Mouse (Mus musculus): Measurements from ENCODE around the gene Nek8. TPM values are rescaled to one million over a fixed set of nuclear protein-coding genes. Genes with fewer than 3 reads are reported as not detected.
A peak's percentile ranks its signal among the peaks of the same experiment; 100 is the strongest.
"Not testable (repeated sequence)": the region's sequence is repeated elsewhere in the genome, so short reads cannot be mapped to it uniquely, and the experiment has no call there.

Nek8 gene
- total RNA-seq, 2 experiments from 2014 or later = 3.0 to 3.1 TPM

DNA sequence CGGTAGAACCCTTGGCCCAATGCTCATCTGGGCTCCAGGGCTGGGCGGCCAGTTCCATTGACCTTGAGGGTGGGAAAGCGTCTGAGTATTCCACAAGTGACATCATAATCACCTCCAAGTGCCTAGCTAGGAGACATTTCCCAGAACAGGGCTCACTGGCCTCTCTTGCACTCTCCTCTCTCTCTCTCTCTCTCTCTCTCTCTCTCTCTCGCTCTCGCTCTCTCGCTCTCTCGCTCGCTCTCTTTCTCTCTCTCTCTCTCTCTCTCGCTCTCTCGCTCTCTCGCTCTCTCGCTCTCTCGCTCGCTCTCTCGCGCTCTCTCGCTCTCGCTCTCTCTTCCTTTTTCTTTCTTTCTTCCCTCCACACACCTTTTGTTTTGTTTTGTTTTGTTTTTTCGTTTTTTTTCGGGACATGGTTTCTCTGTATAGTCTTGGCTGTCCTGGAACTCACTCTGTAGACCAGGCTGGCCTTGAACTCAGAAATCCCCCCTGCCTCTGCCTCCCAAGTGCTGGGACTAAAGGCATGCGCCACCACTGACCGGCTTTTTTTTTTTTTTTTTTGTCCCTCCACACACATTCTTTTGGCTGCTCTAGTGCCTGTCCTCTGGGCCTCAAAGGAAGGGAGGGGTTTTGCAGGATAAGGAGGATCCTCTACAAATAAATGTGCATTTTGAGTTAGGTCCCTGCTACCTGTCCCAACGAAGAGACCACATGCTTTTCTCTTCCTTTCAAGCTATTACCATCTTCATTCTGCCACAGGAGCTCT, 18.8 kb upstream of the Nek8 start:
- TF ChIP-seq CTCF (IDR thresholded peaks at IDR 0.05) = no peak
- Histone ChIP-seq H3K4me3 (peak overlapping the region; percentile 41), H3K27ac (no peak overlapping the region)
- no peak for DNase-seq (ENCODE audit: extremely low spot score in 1 of 2, low spot score in 2 of 2)
- intact Hi-C loops (cut with DNase I) = no loop called here

GRCm38 (mm10) chr11:78194411-78195100, 18.1 kb upstream of the Nek8 start:
- H3K27ac ChIP-seq = no peak overlapping the region
- TF ChIP-seq CTCF (IDR thresholded peaks at IDR 0.05) = no peak
- no peak for DNase-seq (ENCODE audit: extremely low spot score in 1 of 2, low spot score in 2 of 2)
- intact Hi-C loops (cut with DNase I) = no loop called here
- peak overlapping the region; percentile 41 for H3K4me3 ChIP-seq

DNA sequence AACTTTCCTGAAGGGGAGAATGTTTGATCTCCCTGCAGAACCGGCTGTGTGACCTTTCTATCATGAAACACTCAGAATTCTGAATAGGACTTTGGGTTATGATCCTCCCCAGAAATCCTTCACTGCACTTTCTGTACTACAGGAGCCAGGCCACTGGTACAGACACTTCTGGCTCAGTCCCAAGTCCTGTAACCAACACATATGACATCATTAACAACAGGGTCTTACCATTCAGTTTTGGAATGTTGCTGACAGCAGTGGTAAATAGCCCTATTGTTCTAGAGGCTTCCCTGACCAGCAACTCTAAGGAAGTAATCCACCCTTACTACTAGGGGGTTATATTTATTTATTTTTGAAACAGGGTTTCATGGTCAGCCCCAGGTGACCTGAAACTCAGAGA, 16.6 kb upstream of the Nek8 start, which contains the start of gene Proca1:
Gene Proca1 (plus strand): TSS at position 280 of the 400 bp plus-strand sequence.
- no peak for DNase-seq (ENCODE audit: extremely low spot score in 1 of 2, low spot score in 2 of 2)
- no peak within 1 kb of the TSS for H3K4me3 ChIP-seq
- no peak for TF ChIP-seq CTCF (IDR thresholded peaks at IDR 0.05)
- H3K27ac ChIP-seq = no peak within 1 kb of the TSS
- intact Hi-C loops (cut with DNase I) = no loop called here

GRCm38 (mm10) chr11:78190041-78190440, 13.6 kb upstream of the Nek8 start:
- peak overlapping the region; percentile 94; the same call in 1 of the 2 replicates for H3K27ac ChIP-seq
- no peak for TF ChIP-seq CTCF (IDR thresholded peaks at IDR 0.05)
- peak overlapping the region; percentile 76; the same call in 1 of the 2 replicates for H3K4me3 ChIP-seq
- DNase-seq (ENCODE audit: extremely low spot score in 1 of 2, low spot score in 2 of 2) = no peak
- intact Hi-C loops (cut with DNase I) = no loop called here

DNA sequence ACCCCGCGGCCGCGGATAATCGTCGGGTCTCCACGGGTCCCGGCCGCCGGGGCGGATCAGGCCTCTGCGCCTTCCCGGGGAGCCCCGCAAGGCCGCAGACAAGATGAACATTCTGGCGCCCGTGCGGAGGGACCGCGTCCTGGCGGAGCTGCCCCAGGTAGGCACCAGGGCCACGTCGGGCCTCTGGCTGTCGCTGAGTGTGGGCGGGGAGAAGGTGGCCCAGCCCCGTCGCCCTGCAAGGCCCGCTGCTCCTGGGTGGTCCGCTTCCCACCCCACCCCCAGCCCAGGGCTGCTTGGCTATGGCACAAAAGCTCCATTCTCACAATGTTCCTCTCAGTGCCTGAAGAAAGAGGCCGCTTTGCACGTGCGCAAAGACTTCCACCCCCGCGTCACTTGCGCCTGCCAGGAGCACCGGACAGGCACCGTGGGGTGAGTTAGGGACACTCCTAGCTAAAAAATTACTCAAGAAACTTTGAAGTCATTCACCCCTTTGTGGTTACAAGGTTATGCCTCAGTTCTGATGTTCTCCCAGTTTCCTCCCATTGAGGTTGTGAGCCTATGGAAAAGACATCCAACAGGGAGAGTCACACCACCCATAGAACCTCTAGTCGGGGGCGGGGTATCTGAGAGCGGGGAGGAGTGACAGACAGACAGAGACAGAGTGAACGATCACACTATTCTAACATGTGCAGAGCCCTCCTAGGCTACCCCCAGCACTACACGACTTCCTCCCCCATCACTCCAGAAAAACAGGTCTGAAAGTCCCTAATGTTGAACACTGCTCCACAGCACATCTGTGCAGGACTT, 13.0 kb upstream of the Nek8 start:
- TF ChIP-seq CTCF (IDR thresholded peaks at IDR 0.05) = no peak
- H3K27ac ChIP-seq = peak overlapping the region; percentile 94
- DNase-seq (ENCODE audit: extremely low spot score in 1 of 2, low spot score in 2 of 2) = peak; percentile 62 to 74
- intact Hi-C loops (cut with DNase I) = no loop called here
- H3K4me3 ChIP-seq = peak overlapping the region; percentile 76

- Histone ChIP-seq H3K27ac (peak within 1 kb of the TSS; percentile 94), H3K4me3 (peak within 1 kb of the TSS; percentile 76)
- peak; percentile 59 to 76 for DNase-seq (ENCODE audit: extremely low spot score in 1 of 2, low spot score in 2 of 2)
- intact Hi-C loops (cut with DNase I) = no loop called here
- no peak for TF ChIP-seq CTCF (IDR thresholded peaks at IDR 0.05)
Observed at GRCm38 (mm10) chr11:78188331-78189233, 12.1 kb upstream of the Nek8 start, which contains the start of gene Rab34. Gene Rab34 (plus strand): TSS chr11:78188430.

DNA sequence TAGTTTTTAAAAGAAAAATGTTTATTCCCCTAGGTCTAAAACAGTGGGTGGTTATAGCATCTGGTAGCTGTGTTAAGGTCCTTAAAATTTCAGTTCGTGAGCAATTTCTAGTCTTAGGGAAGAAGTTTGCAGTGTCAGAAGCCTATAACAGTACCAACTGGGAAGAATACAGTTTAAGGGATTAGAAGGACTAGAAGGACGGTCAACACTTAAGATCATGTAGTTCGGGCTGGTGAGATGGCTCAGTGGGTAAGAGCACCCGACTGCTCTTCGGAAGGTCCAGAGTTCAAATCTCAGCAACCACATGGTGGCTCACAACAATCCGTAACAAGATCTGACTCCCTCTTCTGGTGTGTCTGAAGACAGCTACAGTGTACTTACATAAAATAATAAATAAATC, 8.2 kb upstream of the Nek8 start:
- intact Hi-C loops (cut with DNase I); H3K4me3 ChIP-seq; H3K27ac ChIP-seq; DNase-seq (ENCODE audit: extremely low spot score in 1 of 2, low spot score in 2 of 2): not testable (repeated sequence)

- no peak for DNase-seq (ENCODE audit: extremely low spot score in 1 of 2, low spot score in 2 of 2)
- peak overlapping the region; percentile 97 for H3K27ac ChIP-seq
- TF ChIP-seq CTCF (IDR thresholded peaks at IDR 0.05) = no peak
- intact Hi-C loops (cut with DNase I) = loop anchor here (1.0 kb wide), 1 partner anchor 202 kb away; the partner anchor contains the start of gene Phf12
- H3K4me3 ChIP-seq = peak overlapping the region; percentile 60
Observed at GRCm38 (mm10) chr11:78183884-78184514, 7.5 kb upstream of the Nek8 start.

DNA sequence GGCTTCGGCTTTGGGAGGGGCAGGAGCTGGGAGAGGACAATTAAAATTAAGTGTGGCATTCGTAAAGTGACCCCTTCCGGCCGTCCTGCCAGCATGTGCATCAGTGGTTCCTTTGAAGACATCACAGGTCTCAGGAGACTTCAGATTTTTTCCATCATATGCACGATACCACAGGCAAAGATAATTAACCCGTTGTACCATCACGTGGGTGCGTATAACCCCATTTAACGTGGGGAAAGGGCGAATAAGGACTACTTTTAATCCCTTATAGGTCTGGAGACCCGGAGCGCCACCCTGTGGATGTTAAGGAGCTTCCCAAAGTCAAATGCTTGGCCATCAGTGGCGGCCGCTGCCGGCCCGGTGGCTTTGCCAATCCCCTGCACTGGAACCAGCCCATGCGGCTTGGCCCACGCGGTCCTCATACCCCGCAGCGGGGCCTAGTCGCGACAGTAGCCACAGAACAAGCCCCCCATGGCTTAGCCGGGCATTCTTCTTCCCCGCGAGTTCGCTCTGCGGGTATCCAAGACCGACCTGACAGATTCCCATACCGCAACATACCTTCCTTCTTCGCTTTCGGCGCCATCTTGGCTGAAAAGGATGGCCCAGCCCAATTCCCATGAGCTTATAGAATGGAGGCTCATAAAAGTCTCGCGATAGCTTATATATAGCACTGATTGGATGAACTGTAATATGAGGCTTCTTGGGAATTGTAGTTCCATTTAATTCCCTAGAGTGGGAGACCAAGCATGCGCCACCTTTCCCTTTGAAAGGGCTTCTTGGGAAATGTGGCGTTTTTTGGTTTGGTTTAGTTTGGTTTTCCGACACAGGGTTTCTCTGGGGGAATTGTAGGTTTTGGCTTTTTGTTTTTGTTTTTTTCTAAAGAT, 6.7 kb upstream of the Nek8 start, which contains the start of gene Rpl23a:
Gene Rpl23a (minus strand): TSS at position 624 of the 884 bp plus-strand sequence.
- DNase-seq (ENCODE audit: extremely low spot score in 1 of 2, low spot score in 2 of 2) = peak; percentile 82
- intact Hi-C loops (cut with DNase I) = loop anchor here (1.0 kb wide), 1 partner anchor 201 kb away; the partner anchor contains the start of gene Phf12

More for the DNA sequence above, 6.7 kb upstream of the Nek8 start, which contains the start of gene Rpl23a:
- peak; percentile 42 for TF ChIP-seq CTCF (IDR thresholded peaks at IDR 0.05)
- peak within 1 kb of the TSS; percentile 60 for H3K4me3 ChIP-seq
- peak within 1 kb of the TSS; percentile 97 for H3K27ac ChIP-seq

Data from left cerebral cortex, adult 2 months (tissue).